Mouse (Mus musculus) ES-E14 (cell line): ENCODE results near the gene Bcorl1. TPM values are rescaled to one million over a fixed set of nuclear protein-coding genes. Genes with fewer than 3 reads are reported as not detected.
A peak's percentile ranks its signal among the peaks of the same experiment; 100 is the strongest.
"Not testable (repeated sequence)": the region's sequence is repeated elsewhere in the genome, so short reads cannot be mapped to it uniquely, and the experiment has no call there.

Experiments
- DNase-seq: peaks from one replicate; pipeline ENCODE4 v3.0.0-alpha.2; 2013; ENCODE audit warnings: low read depth, low spot score
- H3K27ac ChIP-seq: 2 replicates; pipeline ENCODE4 v1.5.1; 2012; ENCODE audit warnings: low read depth, mild to moderate bottlenecking, low read length, moderate library complexity, mixed read lengths; ENCODE audit not compliant: poor library complexity, insufficient read depth, severe bottlenecking
- H3K36me3 ChIP-seq: 2 replicates; pipeline ENCODE4 v1.6.1; 2012; ENCODE audit warnings: mild to moderate bottlenecking, low read length, moderate library complexity, mixed read lengths; ENCODE audit not compliant: control insufficient read depth, poor library complexity, insufficient read depth, severe bottlenecking
- H3K4me1 ChIP-seq, 2 experiments: fragments of 150-350 bp in 1 of 2; sonication (generic) in 1 of 2; 2 replicates each; pipeline ENCODE4 v1.6.1; 2012; ENCODE audit warnings: low read length in 2 of 2, mild to moderate bottlenecking in 1 of 2, mixed read lengths in 1 of 2; ENCODE audit not compliant: control insufficient read depth in 2 of 2, insufficient read depth in 2 of 2, poor library complexity in 1 of 2
- H3K4me3 ChIP-seq, 2 experiments: fragments of 150-350 bp in 1 of 2; sonication (generic) in 1 of 2; 2 replicates each; pipeline ENCODE4 v1.5.1; 2012; ENCODE audit warnings: low read length in 2 of 2, low read depth in 1 of 2, mild to moderate bottlenecking in 1 of 2, mixed read lengths in 1 of 2; ENCODE audit not compliant: insufficient read depth in 1 of 2, poor library complexity in 1 of 2, severe bottlenecking in 1 of 2
- H3K9ac ChIP-seq: 2 replicates; pipeline ENCODE4 v1.6.1; 2012; ENCODE audit warnings: low read depth, mild to moderate bottlenecking, low read length, mixed read lengths; ENCODE audit not compliant: poor library complexity, insufficient read depth, severe bottlenecking
- H3K9me3 ChIP-seq: fragments of 150-350 bp; sonication (generic); 2 replicates; pipeline ENCODE4 v1.6.1; 2012; ENCODE audit warnings: low read depth, mild to moderate bottlenecking, low read length; ENCODE audit not compliant: control insufficient read depth, insufficient read depth
- CHD2 ChIP-seq: IDR thresholded peaks from 2 replicates; pipeline ENCODE4 v1.6.1; 2014; ENCODE audit warnings: mild to moderate bottlenecking, low read depth, low read length, inconsistent platforms
- HCFC1 ChIP-seq: IDR thresholded peaks from 2 replicates; pipeline ENCODE4 v1.6.1; 2012; ENCODE audit warnings: low read length, inconsistent platforms, borderline replicate concordance; ENCODE audit not compliant: insufficient read depth
- MAFK ChIP-seq: IDR thresholded peaks from 2 replicates; pipeline ENCODE4 v1.6.1; 2014; ENCODE audit warnings: mild to moderate bottlenecking, low read depth, low read length, inconsistent platforms; ENCODE audit not compliant: insufficient read depth
- ZC3H11A ChIP-seq: IDR thresholded peaks from 2 replicates; pipeline ENCODE4 v1.6.1; 2012; ENCODE audit warnings: low read depth, mild to moderate bottlenecking, inconsistent platforms, low read length, borderline replicate concordance
- ZNF384 ChIP-seq: IDR thresholded peaks from 2 replicates; pipeline ENCODE4 v1.6.1; 2012; ENCODE audit warnings: low read depth, low read length, inconsistent platforms
- in situ Hi-C, 2 experiments: fragments of 600-800 bp; cut with MboI; formaldehyde crosslinking; loops; one replicate each; pipeline ENCODE4 v1.15.1; 2025; ENCODE audit warnings: low sequenced_read_pairs in 2 of 2, inconsistent platforms in 1 of 2; ENCODE audit not compliant: unreplicated experiment in 2 of 2
- total RNA-seq: library from RNA; depleted of rRNA; stranded (reverse); fragments of 300-350 nt; gene quantifications from 2 replicates; pipeline ENCODE4 v1.2.3, GENCODE M21; 2012

Gene Bcorl1
- total RNA-seq, 1 experiment = 2.7 TPM

GRCm38 (mm10) chrX:48436082-48436481 is 94.9 kb downstream of the Bcorl1 start:
- H3K36me3 ChIP-seq, H3K9me3 ChIP-seq, H3K9ac ChIP-seq, H3K4me3 ChIP-seq, H3K27ac ChIP-seq, H3K4me1 ChIP-seq, in situ Hi-C loops, DNase-seq: not testable (repeated sequence)
- TF ChIP-seq ZNF384 = 0 out of 2 replicates have a peak, but pooled peaks have one; percentile 6

DNA sequence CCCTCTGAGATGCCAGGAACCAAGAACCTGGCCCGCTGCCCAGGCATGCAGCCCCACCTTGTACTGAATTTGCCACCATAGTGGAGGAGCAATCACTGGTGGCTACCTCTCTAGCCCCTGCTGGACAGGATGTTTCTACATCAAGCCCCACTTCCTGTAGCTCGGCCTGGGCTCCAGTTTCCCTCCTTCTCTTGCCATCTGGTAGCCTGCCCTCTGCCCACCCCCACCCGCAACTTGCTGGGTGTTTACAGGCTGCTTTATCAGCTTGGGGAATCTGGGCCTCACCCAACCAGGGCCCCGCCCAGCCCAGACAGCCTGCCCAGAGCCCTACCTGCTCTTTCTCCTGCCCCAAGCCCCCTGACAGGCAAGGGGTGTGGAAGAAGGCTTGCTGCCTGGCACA is 97.9 kb downstream of the Bcorl1 start:
- Histone ChIP-seq H3K9ac (no peak overlapping the region), H3K4me3 (no peak overlapping the region), H3K36me3 (no peaks in the 10 kb centered on the region), H3K9me3 (no peaks in the 10 kb centered on the region), H3K27ac (no peak overlapping the region), H3K4me1 (peaks cover 0 to 3% of the 10 kb centered on the region in 2 experiments; a peak in 1 of 4 replicates)
- TF ChIP-seq ZC3H11A = no peak
- no peak for TF ChIP-seq CHD2
- no peak for DNase-seq
- in situ Hi-C loops = no loop called here

GRCm38 (mm10) chrX:48441548-48441947 is 100.4 kb downstream of the Bcorl1 start:
- Histone ChIP-seq H3K9me3 (no peaks in the 10 kb centered on the region), H3K4me3 (no peak overlapping the region), H3K27ac (no peak overlapping the region), H3K9ac (no peak overlapping the region), H3K36me3 (no peaks in the 10 kb centered on the region), H3K4me1 (peaks cover 0 to 3% of the 10 kb centered on the region in 2 experiments; a peak in 1 of 4 replicates)
- DNase-seq = no peak
- in situ Hi-C loops = no loop called here
- TF ChIP-seq HCFC1 (no peak), CHD2 (no peak), MAFK (no peak), ZNF384 (no peak), ZC3H11A (no peak)

- no peaks in the 10 kb centered on the region for H3K9me3 ChIP-seq
- TF ChIP-seq CHD2 = no peak
- no peak for TF ChIP-seq MAFK
- H3K36me3 ChIP-seq = no peaks in the 10 kb centered on the region
- no peak overlapping the region for H3K4me3 ChIP-seq
- no peak overlapping the region for H3K27ac ChIP-seq
- no peak overlapping the region for H3K9ac ChIP-seq
- in situ Hi-C loops = no loop called here
- no peak for DNase-seq
- peaks cover 0 to 3% of the 10 kb centered on the region in 2 experiments; a peak in 1 of 4 replicates for H3K4me1 ChIP-seq
Observed at GRCm38 (mm10) chrX:48441954-48442353, 100.8 kb downstream of the Bcorl1 start.

- Histone ChIP-seq H3K4me1 (peaks cover 0 to 5% of the 10 kb centered on the region in 2 experiments; a peak in 1 of 4 replicates), H3K9me3 (no peaks in the 10 kb centered on the region), H3K27ac (no peak overlapping the region), H3K36me3 (no peaks in the 10 kb centered on the region), H3K9ac (no peak overlapping the region), H3K4me3 (no peak overlapping the region)
- TF ChIP-seq ZNF384 = no peak
- TF ChIP-seq ZC3H11A = no peak
- TF ChIP-seq HCFC1 = no peak
- no peak for TF ChIP-seq MAFK
- no peak for TF ChIP-seq CHD2
- in situ Hi-C loops = no loop called here
- DNase-seq = no peak
Observed at GRCm38 (mm10) chrX:48444677-48445076, 103.5 kb downstream of the Bcorl1 start.
